Mouse (Mus musculus) lung, adult 2 months (tissue): ENCODE measurements around the gene Fndc3b.

Source experiments
- CTCF ChIP-seq: fragments of 200-500 bp; IDR thresholded peaks from 2 replicates; pipeline ENCODE4 v1.5.1; 2011; ENCODE audit warnings: mild to moderate bottlenecking, low read length, control low read depth; ENCODE audit not compliant: insufficient read depth
- POLR2A ChIP-seq: fragments of 200-500 bp; IDR thresholded peaks from 2 replicates; pipeline ENCODE4 v1.6.1; 2011; ENCODE audit warnings: low read depth, mild to moderate bottlenecking, control low read depth, low read length, borderline replicate concordance; ENCODE audit errors: extremely low read depth

DNA sequence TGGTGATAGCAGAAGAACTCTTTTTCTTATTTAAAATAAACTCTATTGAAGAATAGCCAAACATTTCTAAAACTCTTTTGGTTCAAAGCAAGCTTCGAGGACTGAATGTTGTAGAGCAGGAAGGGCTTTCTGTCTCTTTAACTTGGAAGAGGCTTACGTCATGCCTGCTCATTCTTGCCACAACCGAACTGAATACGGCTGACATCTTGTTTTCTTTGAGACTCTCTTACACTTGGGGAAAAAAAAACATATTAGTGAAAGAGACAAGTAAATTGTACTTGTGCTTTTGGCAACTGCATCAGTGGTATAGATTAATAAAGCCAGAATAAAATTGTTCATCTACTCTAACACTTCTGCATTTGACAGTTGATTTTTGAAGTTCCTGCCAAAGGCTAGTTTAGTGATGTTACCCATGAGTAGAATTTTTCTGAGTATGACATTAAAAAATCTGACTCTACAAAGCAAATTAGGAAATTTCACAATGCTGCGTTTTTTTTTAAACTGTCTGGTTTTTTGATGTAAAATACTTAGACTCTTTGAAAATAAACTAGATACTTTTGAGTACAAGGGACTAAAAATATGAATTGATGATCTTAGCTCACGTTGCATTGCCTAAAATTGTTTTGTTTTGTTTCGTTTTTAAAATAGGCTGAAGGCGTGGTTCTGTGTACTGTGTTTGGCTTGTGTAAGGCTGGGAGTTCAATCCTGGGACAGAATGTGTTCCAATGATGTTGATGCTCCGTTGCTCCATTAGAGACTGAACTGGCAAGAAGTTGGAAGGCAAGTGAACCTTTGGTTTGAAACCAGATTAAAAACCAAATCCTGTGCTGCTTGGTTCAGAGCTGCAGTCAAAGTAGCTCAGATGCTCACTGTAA, 32.4 kb upstream of the Fndc3b start:
- TF ChIP-seq CTCF, result no peak
- no peak for TF ChIP-seq POLR2A
